Mouse (Mus musculus): ENCODE data around the gene Gm21974. TPM values are rescaled to one million over a fixed set of nuclear protein-coding genes. Genes with fewer than 3 reads are reported as not detected.

Gene Gm21974
- polyA plus RNA-seq (2017; shearing (Covaris generic)) = not detected

DNA sequence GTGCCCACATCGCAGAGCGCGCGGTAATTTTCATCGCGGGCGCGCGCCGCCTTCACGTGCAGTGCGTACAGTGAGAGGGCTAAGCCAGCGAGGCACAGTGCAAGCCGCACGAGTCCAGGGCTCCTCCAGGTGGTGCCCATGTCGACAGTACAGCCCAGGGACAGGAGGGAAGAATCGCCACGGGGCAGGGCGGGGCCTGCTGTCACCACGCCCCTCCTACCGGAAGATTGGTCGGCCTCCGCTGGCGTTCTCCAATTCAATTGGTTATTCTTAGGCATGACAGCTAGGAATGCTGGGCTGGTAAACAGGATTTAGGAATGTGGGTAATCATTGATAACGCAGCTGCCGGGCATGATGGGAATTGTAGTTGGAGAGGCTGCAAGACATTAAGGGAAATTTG is at the start of gene Gm21974, which contains the start of gene Vkorc1:
TSS of gene Gm21974 (minus strand) at position 13 of the 400 bp plus-strand sequence.
TSS of gene Vkorc1 (minus strand) at position 176 of the 400 bp plus-strand sequence.

GRCm38 (mm10) chr7:127929923-127930322 is 34.7 kb upstream of the Gm21974 start, which contains the start of gene Prss8:
Gene Prss8 (minus strand): TSS chr7:127930104.

GRCm38 (mm10) chr7:127912190-127912871 is 17.1 kb upstream of the Gm21974 start, which contains the start of gene Kat8:
Gene Kat8 (plus strand): TSS chr7:127912516.

DNA sequence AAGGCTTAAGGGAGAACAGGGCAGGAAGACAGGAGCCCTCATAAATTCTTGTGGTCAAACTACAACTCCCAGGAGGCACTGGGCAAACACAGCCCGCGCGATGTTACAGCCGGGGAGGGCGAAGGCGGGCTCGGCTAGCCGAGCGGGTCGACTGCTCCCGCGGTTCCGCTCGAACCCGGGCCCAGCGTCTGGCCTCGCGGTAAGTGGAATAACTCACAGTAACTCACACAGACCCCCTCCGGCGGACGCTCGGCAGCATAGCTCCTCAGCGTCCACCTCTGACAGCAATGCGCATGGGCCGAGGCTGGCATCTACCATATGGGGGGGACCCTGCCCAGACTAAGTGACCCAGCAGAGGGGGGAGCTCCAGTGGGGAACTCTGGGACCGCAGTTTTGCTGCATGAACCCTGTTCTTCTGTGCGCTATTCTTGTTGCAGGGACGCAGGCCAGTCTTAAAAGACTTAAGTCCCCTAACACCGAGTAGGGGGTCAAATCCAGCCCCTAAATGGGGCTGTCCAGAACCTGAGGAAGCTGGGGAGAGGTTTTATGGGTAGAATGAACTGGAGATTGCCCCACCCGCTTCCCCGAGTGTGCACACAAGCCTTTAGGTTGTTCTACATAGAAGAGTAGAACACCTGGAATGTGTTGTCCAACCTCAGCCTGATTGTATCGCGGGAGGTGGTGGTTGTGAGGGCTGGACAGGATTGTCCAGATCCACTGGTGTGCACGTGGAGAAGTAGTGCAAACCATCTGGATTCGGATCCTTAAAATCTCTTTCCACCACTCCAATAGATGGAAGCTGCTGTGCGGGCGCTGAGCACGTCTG is 8.9 kb upstream of the Gm21974 start, which contains the start of gene Bckdk:
TSS of gene Bckdk (plus strand) at position 112 of the 826 bp plus-strand sequence.

DNA sequence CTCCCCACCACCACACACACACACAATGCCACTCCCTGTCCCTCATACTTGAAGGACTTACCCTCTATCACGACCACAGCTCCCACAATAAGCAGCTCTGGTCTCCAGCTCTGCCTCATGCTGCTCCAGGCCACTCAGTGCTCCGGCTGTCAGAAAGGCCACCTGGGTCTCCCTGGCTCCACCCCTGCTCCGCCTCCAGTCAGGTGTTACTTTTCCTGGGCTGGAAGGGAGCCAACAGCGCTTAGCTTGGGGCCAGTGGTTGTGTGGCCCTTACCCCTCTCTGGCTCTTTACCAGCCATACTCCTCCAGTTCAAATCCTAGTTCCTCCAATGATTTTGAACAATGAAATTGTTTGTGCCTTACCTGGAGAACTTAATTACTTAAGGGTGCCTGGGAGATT is 4.5 kb downstream of the Gm21974 start, which contains the start of gene Prss53:
TSS of gene Prss53 (minus strand) at position 173 of the 400 bp plus-strand sequence.

GRCm38 (mm10) chr7:127876467-127877348 is 18.5 kb downstream of the Gm21974 start, which contains the start of gene Zfp668:
Gene Zfp668 (minus strand): TSS chr7:127876828.

DNA sequence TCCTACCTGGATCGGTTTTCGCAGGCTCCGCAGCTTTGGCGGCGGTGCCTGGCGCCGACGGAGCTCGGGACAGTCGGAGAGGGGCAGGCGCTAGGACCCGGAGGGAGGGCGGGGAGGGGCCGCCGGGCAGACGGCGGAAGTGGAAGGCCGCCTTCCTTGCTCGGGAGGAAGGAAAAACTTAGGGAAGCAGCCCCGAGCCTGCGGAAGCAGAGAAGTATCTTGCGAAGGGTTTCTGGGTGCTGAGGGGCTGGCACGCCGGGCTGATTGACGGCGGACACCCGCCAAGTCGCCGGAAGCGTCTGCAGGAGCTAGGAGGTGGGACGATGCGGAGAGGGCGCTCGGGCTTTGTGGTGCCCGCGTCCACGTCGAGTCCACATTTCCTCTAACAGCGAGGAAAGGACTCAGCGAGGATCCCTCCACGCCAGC is 19.2 kb downstream of the Gm21974 start, which contains the start of gene Zfp646:
TSS of gene Zfp646 (plus strand) at position 181 of the 426 bp plus-strand sequence.

Other genes starting within 250 kb of the Gm21974 start
- gene Bcl7c, start 186.5 kb downstream of the Gm21974 start, polyA plus RNA-seq (2017; shearing (Covaris generic)) = 74.6 TPM
- gene Ctf1, start 182.7 kb downstream of the Gm21974 start, polyA plus RNA-seq (2017; shearing (Covaris generic)) = not detected
- not detected for gene Ctf2, start 163.3 kb downstream of the Gm21974 start, polyA plus RNA-seq (2017; shearing (Covaris generic))
- 1.3 TPM for gene Fbxl19, start 150.9 kb downstream of the Gm21974 start, polyA plus RNA-seq (2017; shearing (Covaris generic))
- gene Orai3, start 125.6 kb downstream of the Gm21974 start, polyA plus RNA-seq (2017; shearing (Covaris generic)) = 24.1 TPM
- 3.5 TPM for gene Setd1a, start 118.8 kb downstream of the Gm21974 start, polyA plus RNA-seq (2017; shearing (Covaris generic))
- not detected for gene Gm49388, start 109.8 kb downstream of the Gm21974 start, polyA plus RNA-seq (2017; shearing (Covaris generic))
- 2.4 TPM for gene Hsd3b7, start 94.8 kb downstream of the Gm21974 start, polyA plus RNA-seq (2017; shearing (Covaris generic))
- gene Stx4a, start 71.2 kb downstream of the Gm21974 start, polyA plus RNA-seq (2017; shearing (Covaris generic)) = 150 TPM
- gene Stx1b, start 70.9 kb downstream of the Gm21974 start, polyA plus RNA-seq (2017; shearing (Covaris generic)) = not detected
- gene Zfp646, start 19.2 kb downstream of the Gm21974 start, polyA plus RNA-seq (2017; shearing (Covaris generic)) = 43.1 TPM
- 21.8 TPM for gene Zfp668, start 18.6 kb downstream of the Gm21974 start, polyA plus RNA-seq (2017; shearing (Covaris generic))
- 0.48 TPM for gene Prss53, start 4.5 kb downstream of the Gm21974 start, polyA plus RNA-seq (2017; shearing (Covaris generic))
- gene Vkorc1, start 163 bp upstream of the Gm21974 start, polyA plus RNA-seq (2017; shearing (Covaris generic)) = 34.1 TPM
- gene Bckdk, start 8.6 kb upstream of the Gm21974 start, polyA plus RNA-seq (2017; shearing (Covaris generic)) = 68.1 TPM
- 46.5 TPM for gene Kat8, start 17.1 kb upstream of the Gm21974 start, polyA plus RNA-seq (2017; shearing (Covaris generic))
- 0.11 TPM for gene Prss8, start 34.6 kb upstream of the Gm21974 start, polyA plus RNA-seq (2017; shearing (Covaris generic))
- 4.2 TPM for gene Prss36, start 51.3 kb upstream of the Gm21974 start, polyA plus RNA-seq (2017; shearing (Covaris generic))
- gene Fus, start 72.0 kb upstream of the Gm21974 start, polyA plus RNA-seq (2017; shearing (Covaris generic)) = 152 TPM
- 292 TPM for gene Pycard, start 98.4 kb upstream of the Gm21974 start, polyA plus RNA-seq (2017; shearing (Covaris generic))
- gene Trim72, start 108.5 kb upstream of the Gm21974 start, polyA plus RNA-seq (2017; shearing (Covaris generic)) = not detected
- 0.92 TPM for gene Itgam, start 167.2 kb upstream of the Gm21974 start, polyA plus RNA-seq (2017; shearing (Covaris generic))
- not detected for gene Gm49368, start 167.2 kb upstream of the Gm21974 start, polyA plus RNA-seq (2017; shearing (Covaris generic))
- 0.56 TPM for gene Itgax, start 234.1 kb upstream of the Gm21974 start, polyA plus RNA-seq (2017; shearing (Covaris generic))

All from CD4-positive, CD25-positive, alpha-beta regulatory T cell (primary cell).